Mouse (Mus musculus) splenic B cell, adult 2 months (primary cell): ENCODE data around the gene Vwf.

ENCODE experiments used
- DNase-seq: peaks from one replicate; pipeline ENCODE4 v3.0.0-alpha.2; 2011; ENCODE audit warnings: low read depth, low spot score
- H3K27me3 ChIP-seq: 2 replicates; pipeline ENCODE4 v1.6.1; 2012; ENCODE audit warnings: mild to moderate bottlenecking, low read length, moderate library complexity, mixed read lengths; ENCODE audit not compliant: control insufficient read depth, poor library complexity, insufficient read depth, severe bottlenecking
- H3K36me3 ChIP-seq: 2 replicates; pipeline ENCODE4 v1.6.1; 2012; ENCODE audit warnings: mild to moderate bottlenecking, low read length, moderate library complexity, mixed read lengths; ENCODE audit not compliant: control insufficient read depth, poor library complexity, insufficient read depth, severe bottlenecking

The Vwf gene

GRCm38 (mm10) chr6:125565326-125565725, 18.8 kb downstream of the Vwf start:
- Histone ChIP-seq H3K27me3 (no peaks in the 10 kb centered on the region), H3K36me3 (no peaks in the 10 kb centered on the region)
- DNase-seq = no peak

- H3K36me3 ChIP-seq = no peaks in the 10 kb centered on the region
- DNase-seq = no peak
- no peaks in the 10 kb centered on the region for H3K27me3 ChIP-seq
Measured at GRCm38 (mm10) chr6:125566656-125567055, 20.1 kb downstream of the Vwf start.

DNA sequence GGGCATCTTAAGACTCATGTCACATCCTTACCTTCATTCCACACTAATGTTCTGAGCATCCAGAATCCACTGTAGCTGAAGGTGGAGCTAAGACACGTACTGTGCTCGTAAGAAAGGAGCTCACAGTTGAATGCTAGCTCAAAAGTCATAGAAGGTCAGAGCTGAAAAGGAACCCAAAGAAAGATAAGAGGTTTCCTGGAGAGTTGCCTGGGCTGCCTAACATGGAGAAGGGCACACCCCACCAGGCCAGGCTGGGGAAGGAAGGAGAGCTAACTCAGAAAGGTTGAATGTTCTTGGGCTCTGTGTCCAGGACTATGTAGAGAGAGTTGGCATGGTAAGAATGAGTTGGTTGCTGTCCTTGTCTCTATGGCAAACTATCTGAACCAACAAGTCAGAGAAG, 21.8 kb downstream of the Vwf start:
- Histone ChIP-seq H3K36me3 (no peaks in the 10 kb centered on the region), H3K27me3 (no peaks in the 10 kb centered on the region)
- DNase-seq = no peak

- peak; percentile 65 for DNase-seq
- no peaks in the 10 kb centered on the region for H3K27me3 ChIP-seq
Measured at GRCm38 (mm10) chr6:125572291-125573188, 26.0 kb downstream of the Vwf start.

GRCm38 (mm10) chr6:125573189-125573928, 26.8 kb downstream of the Vwf start:
- DNase-seq = peak; percentile 88
- H3K36me3 ChIP-seq = no peaks in the 10 kb centered on the region

More at GRCm38 (mm10) chr6:125572291-125573188, 26.0 kb downstream of the Vwf start:
- no peaks in the 10 kb centered on the region for H3K36me3 ChIP-seq

DNA sequence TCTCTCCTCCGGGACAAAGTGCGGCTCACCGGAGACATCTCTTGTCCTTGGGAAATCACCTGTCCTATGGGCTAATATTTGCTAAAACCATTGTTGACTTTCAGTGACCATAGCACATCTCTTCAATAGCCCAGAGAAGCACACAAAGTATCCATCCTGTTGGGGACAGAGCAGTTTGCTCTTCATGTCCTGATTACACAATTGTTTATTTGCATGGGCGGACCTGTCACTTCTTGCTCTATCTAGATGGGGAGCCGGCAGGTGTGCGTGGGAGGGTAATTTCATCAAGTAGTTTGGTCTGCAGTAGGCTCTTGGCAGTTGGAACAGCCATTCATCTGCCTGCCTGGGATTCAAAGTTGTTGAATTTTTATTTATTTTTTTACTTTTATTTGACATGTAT, 28.5 kb downstream of the Vwf start:
- DNase-seq = no peak
- no peaks in the 10 kb centered on the region for H3K36me3 ChIP-seq
- H3K27me3 ChIP-seq = no peaks in the 10 kb centered on the region

More at GRCm38 (mm10) chr6:125573189-125573928, 26.8 kb downstream of the Vwf start:
- H3K27me3 ChIP-seq = no peaks in the 10 kb centered on the region

- DNase-seq = no peak
- no peaks in the 10 kb centered on the region for H3K36me3 ChIP-seq
- H3K27me3 ChIP-seq = no peaks in the 10 kb centered on the region
Measured at GRCm38 (mm10) chr6:125577301-125577700, 30.7 kb downstream of the Vwf start.

DNA sequence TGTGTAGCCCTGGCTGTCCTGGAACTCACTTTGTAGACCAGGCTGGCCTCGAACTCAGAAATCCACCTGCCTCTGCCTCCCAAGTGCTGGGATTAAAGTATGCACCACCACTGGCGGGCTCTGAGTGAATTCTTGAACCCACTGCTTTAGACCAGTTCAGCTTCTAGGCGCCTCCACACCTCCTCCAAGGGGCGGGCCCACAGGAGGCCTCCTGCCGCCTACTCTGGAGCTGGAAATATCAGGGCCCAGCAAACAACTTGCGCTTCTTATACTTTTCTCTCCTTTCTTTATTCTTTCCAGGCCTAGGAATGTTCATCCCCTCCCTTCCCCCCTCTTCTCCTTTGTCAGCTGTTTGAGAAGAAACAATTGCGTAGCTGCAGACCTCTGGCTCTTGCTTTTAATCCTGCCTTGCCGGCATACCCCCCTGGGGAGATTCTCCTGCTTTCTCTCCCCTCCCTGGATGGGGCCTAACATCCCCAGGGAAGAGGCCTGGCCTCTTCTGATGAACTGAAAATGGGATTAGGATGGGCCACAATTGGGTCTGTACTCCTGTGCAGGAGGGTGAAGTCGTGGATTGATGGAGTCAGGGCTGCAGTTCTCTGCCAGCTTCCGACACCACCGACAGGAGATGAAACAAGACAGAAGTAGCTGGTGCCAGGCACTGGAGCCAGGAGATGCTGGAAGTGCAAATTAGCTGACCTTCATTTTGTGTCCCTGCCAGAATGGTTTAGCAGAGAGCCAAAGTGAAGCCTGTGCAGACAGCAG, 31.5 kb downstream of the Vwf start:
- DNase-seq = no peak
- Histone ChIP-seq H3K27me3 (no peaks in the 10 kb centered on the region), H3K36me3 (no peaks in the 10 kb centered on the region)

DNA sequence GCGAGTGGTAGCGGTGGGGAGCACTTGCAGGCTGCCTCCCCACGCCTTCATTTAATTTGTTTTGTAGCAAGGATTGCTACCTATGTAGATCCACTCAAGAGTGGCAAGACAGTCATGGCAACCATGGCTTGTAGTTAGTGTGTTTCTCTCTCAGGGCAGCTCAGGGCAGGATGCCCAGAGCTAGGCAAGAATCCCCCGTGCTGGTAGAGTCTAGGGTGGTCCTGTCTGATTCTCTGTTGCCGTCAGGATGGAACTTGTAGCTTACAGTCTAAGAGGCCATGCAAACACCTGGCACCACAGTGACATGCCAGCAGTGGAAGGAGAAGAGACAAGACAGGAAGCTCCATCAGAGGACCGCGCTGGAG, 32.1 kb downstream of the Vwf start:
- H3K27me3 ChIP-seq = no peaks in the 10 kb centered on the region; the same call in 1 of the 2 replicates
- DNase-seq = no peak

GRCm38 (mm10) chr6:125579864-125580263, 33.3 kb downstream of the Vwf start:
- no peaks in the 10 kb centered on the region for H3K36me3 ChIP-seq
- no peaks in the 10 kb centered on the region; the same call in 1 of the 2 replicates for H3K27me3 ChIP-seq
- no peak for DNase-seq

More for the DNA sequence above, 32.1 kb downstream of the Vwf start:
- no peaks in the 10 kb centered on the region for H3K36me3 ChIP-seq

DNA sequence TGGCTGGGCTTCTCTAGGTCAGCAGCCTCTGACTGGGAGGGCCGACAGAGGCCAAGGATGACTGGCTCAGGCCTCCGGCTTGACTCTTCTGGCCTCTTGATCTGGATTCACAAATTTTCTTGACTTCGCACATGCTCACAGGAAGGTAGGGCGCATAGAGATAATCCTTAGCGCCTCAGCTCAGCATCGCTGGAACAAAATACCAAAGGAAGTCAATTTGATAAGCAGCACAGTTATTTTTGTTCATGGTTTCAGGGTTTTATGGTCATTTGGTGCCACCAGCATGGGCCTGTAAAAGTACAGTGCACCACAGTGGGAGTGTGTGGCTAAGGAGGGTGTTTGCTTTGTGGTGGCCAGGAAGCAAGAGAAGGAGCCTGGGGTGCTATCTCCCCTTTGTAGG, 37.1 kb downstream of the Vwf start:
- Histone ChIP-seq H3K36me3 (no peaks in the 10 kb centered on the region), H3K27me3 (no peaks in the 10 kb centered on the region; the same call in 1 of the 2 replicates)
- DNase-seq = no peak

DNA sequence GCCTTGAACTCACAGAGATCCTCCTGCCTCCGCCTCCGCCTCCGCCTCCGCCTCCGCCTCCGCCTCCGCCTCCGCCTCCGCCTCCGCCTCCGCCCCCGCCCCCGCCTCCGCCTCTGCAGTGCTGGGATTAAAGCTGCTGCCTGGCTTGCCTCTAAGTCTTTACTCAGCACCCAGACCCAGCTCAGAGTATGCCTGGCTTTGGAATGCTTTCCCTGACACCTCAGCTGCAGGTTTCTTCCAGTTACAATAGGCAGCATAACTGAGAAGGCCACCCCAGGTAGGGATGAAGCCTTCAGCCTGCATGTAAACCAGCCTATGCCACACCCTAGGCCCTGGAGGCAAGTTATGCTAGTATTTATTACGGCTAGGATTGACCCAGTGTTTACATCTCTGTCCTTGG, 37.7 kb downstream of the Vwf start:
- no peak for DNase-seq
- H3K27me3 ChIP-seq = no peaks in the 10 kb centered on the region; the same call in 1 of the 2 replicates
- no peaks in the 10 kb centered on the region for H3K36me3 ChIP-seq

DNA sequence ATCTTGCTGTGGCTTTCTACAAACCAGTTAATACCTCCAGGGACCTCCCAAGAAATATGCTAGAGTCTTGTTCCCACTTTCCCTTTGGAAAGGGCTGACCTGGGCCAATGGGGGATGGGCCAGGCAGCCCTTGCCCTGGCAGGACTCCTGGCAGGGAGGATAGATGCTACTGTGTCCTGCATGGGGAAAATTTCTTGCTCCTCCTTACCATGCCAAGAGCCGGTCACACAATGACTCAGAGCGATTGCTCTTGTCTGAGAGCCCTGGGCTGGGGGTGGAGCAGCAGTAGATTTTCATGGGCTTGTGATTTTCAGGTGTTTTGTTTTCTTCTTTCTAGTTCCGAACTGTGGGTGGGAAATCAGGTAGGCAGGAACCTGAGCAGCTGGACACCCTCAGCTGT, 39.0 kb downstream of the Vwf start:
- Histone ChIP-seq H3K36me3 (no peaks in the 10 kb centered on the region), H3K27me3 (no peaks in the 10 kb centered on the region; the same call in 1 of the 2 replicates)
- no peak for DNase-seq

DNA sequence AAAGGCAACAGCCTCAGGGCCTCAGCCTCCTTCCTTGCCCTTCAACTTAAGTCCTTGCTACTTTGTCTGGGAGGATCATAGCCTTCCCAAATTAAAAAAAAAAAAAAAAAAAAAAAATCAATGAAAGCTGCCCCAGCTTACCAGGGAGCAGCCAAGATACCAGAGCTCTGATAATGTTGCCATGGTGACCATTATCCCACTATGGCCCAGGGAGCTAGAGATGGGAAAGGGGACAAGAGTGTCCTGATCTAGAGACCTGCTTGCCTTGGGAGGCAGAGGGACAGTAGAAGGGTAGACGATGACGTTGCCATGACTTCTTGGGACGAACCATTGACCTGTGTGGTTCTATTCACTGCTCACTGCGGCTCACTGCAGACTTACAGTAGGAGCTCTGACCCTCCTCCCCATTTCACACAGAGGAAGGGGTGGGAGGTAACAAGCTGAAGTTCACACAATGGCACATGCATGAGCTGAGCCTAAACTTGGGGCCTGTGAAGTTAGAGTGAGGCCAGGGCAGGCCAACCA, 39.5 kb downstream of the Vwf start:
- no peaks in the 10 kb centered on the region for H3K36me3 ChIP-seq
- no peak for DNase-seq
- no peaks in the 10 kb centered on the region; the same call in 1 of the 2 replicates for H3K27me3 ChIP-seq
